Mouse (Mus musculus) heart, postnatal 25 days (tissue): ENCODE data around the gene Nsl1. TPM values are rescaled to one million over a fixed set of nuclear protein-coding genes. Genes with fewer than 3 reads are reported as not detected.
"Not testable (repeated sequence)": the region's sequence is repeated elsewhere in the genome, so short reads cannot be mapped to it uniquely, and the experiment has no call there.

ENCODE experiments used
- DNase-seq: peaks from one replicate; pipeline ENCODE4 v3.0.0; 2022; ENCODE audit warnings: low spot score
- intact Hi-C: fragments of 180-260 bp; cut with DNase I; formaldehyde crosslinking; loops from one replicate; pipeline ENCODE4 v1.15.1; 2025
- total RNA-seq, 2 experiments: library from RNA; stranded (reverse); gene quantifications; 2 replicates each; pipeline ENCODE4 v1.2.3; 2021

The Nsl1 gene
- total RNA-seq: under 1 TPM; 0.16 to 0.22 TPM

GRCm38 (mm10) chr1:191062781-191063485 is at the start of gene Nsl1, which contains the start of gene Tatdn3:
Gene Nsl1 (plus strand): TSS chr1:191063012.
Gene Tatdn3 (minus strand): TSS chr1:191062932.
- peak; percentile 75 for DNase-seq
- intact Hi-C loops: loop anchor here (2.0 kb wide), 1 partner anchor 36 kb away; the partner anchor contains the start of gene Flvcr1

- intact Hi-C loops: no loop called here
- no peak for DNase-seq
These were observed 48.5 kb upstream of the Nsl1 start for GRCm38 (mm10) chr1:191014271-191014670.

GRCm38 (mm10) chr1:191019803-191020202 is 43.0 kb upstream of the Nsl1 start:
- intact Hi-C loops: no loop called here
- DNase-seq: no peak

- intact Hi-C loops: no loop called here
- no peak for DNase-seq
These were observed 42.4 kb upstream of the Nsl1 start for GRCm38 (mm10) chr1:191020217-191020924.

- no peak for DNase-seq
- intact Hi-C loops: no loop called here
These were observed 41.8 kb upstream of the Nsl1 start for GRCm38 (mm10) chr1:191021016-191021415.

GRCm38 (mm10) chr1:191023140-191023539 is 39.7 kb upstream of the Nsl1 start:
- DNase-seq: no peak
- intact Hi-C loops: no loop called here

GRCm38 (mm10) chr1:191023806-191024205 is 39.0 kb upstream of the Nsl1 start:
- intact Hi-C loops: not testable (repeated sequence)

GRCm38 (mm10) chr1:191025016-191026012 is 37.5 kb upstream of the Nsl1 start:
- no peak for DNase-seq
- intact Hi-C loops: loop anchor here (2.0 to 5.0 kb wide), 2 partner anchors 37 to 157 kb away; partner anchors contain the start of genes Nsl1 and Tatdn3

More at GRCm38 (mm10) chr1:191023806-191024205, 39.0 kb upstream of the Nsl1 start:
- DNase-seq: not testable (repeated sequence)

GRCm38 (mm10) chr1:191026021-191026713 is 36.6 kb upstream of the Nsl1 start, which contains the start of gene Flvcr1:
Gene Flvcr1 (minus strand): TSS chr1:191026158.
- DNase-seq: peak; percentile 98
- intact Hi-C loops: loop anchor here (2.0 to 5.0 kb wide), 2 partner anchors 37 to 156 kb away; partner anchors contain the start of genes Nsl1 and Tatdn3

GRCm38 (mm10) chr1:191030182-191030581 is 32.6 kb upstream of the Nsl1 start:
- intact Hi-C loops: no loop called here
- no peak for DNase-seq

GRCm38 (mm10) chr1:191030922-191031425 is 31.8 kb upstream of the Nsl1 start:
- DNase-seq, intact Hi-C loops: not testable (repeated sequence)

- intact Hi-C loops: no loop called here
- no peak for DNase-seq
These were observed 27.2 kb upstream of the Nsl1 start for GRCm38 (mm10) chr1:191035649-191036048.

- no peak for DNase-seq
- intact Hi-C loops: no loop called here
These were observed 26.1 kb upstream of the Nsl1 start, which contains the start of gene Spata45 for GRCm38 (mm10) chr1:191036554-191037334. Gene Spata45 (plus strand): TSS chr1:191036639.

GRCm38 (mm10) chr1:191037999-191038398 is 24.8 kb upstream of the Nsl1 start:
- intact Hi-C loops: no loop called here
- no peak for DNase-seq

- intact Hi-C loops: no loop called here
- DNase-seq: no peak
These were observed 21.5 kb upstream of the Nsl1 start for GRCm38 (mm10) chr1:191041352-191041751.

- intact Hi-C loops: no loop called here
- no peak for DNase-seq
These were observed 20.7 kb upstream of the Nsl1 start for GRCm38 (mm10) chr1:191042106-191042505.

GRCm38 (mm10) chr1:191042688-191043087 is 20.1 kb upstream of the Nsl1 start:
- no peak for DNase-seq
- intact Hi-C loops: no loop called here

- intact Hi-C loops: no loop called here
These were observed 17.5 kb upstream of the Nsl1 start for GRCm38 (mm10) chr1:191045264-191045663.

More at GRCm38 (mm10) chr1:191045264-191045663, 17.5 kb upstream of the Nsl1 start:
- no peak for DNase-seq
